Mouse (Mus musculus) midbrain, embryonic 14.5 days (tissue): Measurements from ENCODE around the gene Ahdc1. TPM values are rescaled to one million over a fixed set of nuclear protein-coding genes. Genes with fewer than 3 reads are reported as not detected.

Experiments used
- polyA plus RNA-seq: library from polyadenylated mRNA; unstranded; fragments of >200 nt; fragmentation: Nextera tagmentation; extraction: Ambion mirVana; gene quantifications from 2 replicates; pipeline ENCODE4 v1.2.1, GENCODE M21; 2014

The Ahdc1 gene
- polyA plus RNA-seq, 1 experiment from 2014 or later, result 13.0 TPM

Other genes starting within 250 kb of the Ahdc1 start
- gene Rpa2, start 242.9 kb upstream of the Ahdc1 start, polyA plus RNA-seq, result 34.1 and 38.1 TPM in 2 replicates
- 0.09 and 1.6 TPM in 2 replicates for gene Themis2, start 214.9 kb upstream of the Ahdc1 start, polyA plus RNA-seq
- gene Ppp1r8, start 168.1 kb upstream of the Ahdc1 start, polyA plus RNA-seq, result 56.8 and 75.5 TPM in 2 replicates
- gene Stx12, start 126.8 kb upstream of the Ahdc1 start, polyA plus RNA-seq, result 192 and 197 TPM in 2 replicates
- 41.9 and 47.5 TPM in 2 replicates for gene Fam76a, start 88.7 kb upstream of the Ahdc1 start, polyA plus RNA-seq
- 0.08 TPM in 1 of 2 replicates, not detected in the other for gene Fgr, start 37.2 kb upstream of the Ahdc1 start, polyA plus RNA-seq
- gene Wasf2, start 119.2 kb downstream of the Ahdc1 start, polyA plus RNA-seq, result 19.6 and 23.1 TPM in 2 replicates
- gene Cd164l2, start 200.9 kb downstream of the Ahdc1 start, polyA plus RNA-seq, result 0.95 and 2.9 TPM in 2 replicates
- 1.3 and 2.4 TPM in 2 replicates for gene Gpr3, start 201.3 kb downstream of the Ahdc1 start, polyA plus RNA-seq
- 0.92 and 1.9 TPM in 2 replicates for gene Map3k6, start 229.6 kb downstream of the Ahdc1 start, polyA plus RNA-seq